ENCODE assay signal across 8 mouse cellular contexts in genomic region chr12:85341131-85341530, GRCm38 (mm10). TPM values are rescaled to one million over a fixed set of nuclear protein-coding genes. Genes with fewer than 3 reads are reported as not detected.
DNase-seq lines count a peak whose midpoint lies in the region.

No protein-coding gene starts in this region.

- peak; percentile 66 for DNase-seq in gastrocnemius, adult 18-20 months (ENCODE audit: low spot score)
- no peak for DNase-seq in gastrocnemius, postnatal 25 days
- peak; percentile 25 to 53 for DNase-seq in spleen, postnatal 36 days (ENCODE audit: low spot score in 2 of 2)
- DNase-seq in spleen, adult 18-20 months = no peak
- DNase-seq in embryo, embryonic 9.5 days (ENCODE audit: extremely low spot score) = peak; percentile 48
- DNase-seq in lung, postnatal 14 days = peak; percentile 31
- DNase-seq in telencephalon, adult 2 months (ENCODE audit: low read depth, low spot score) = peak; percentile 81
- DNase-seq in right cerebral cortex, postnatal 4 days = no peak

RNA-seq across cellular contexts. Expression of gene Nek9, which starts 2.0 kb away (rescaled TPM):
- total RNA-seq in gastrocnemius, adult 18-20 months (2021) = 100 to 1,000 TPM; 107 to 116 TPM
- 10 to 100 TPM; 76.8 to 83.5 TPM for total RNA-seq in gastrocnemius, postnatal 25 days (2021)

RNA-seq across cellular contexts. Expression of gene Tmed10, which starts 33.5 kb away (rescaled TPM):
- total RNA-seq in gastrocnemius, adult 18-20 months (2021) = 100 to 1,000 TPM; 121 to 123 TPM
- 100 to 1,000 TPM in 1 of 2 experiments, 10 to 100 TPM in 1; 97.1 to 117 TPM for total RNA-seq in gastrocnemius, postnatal 25 days (2021)

RNA-seq across cellular contexts. Expression of gene Zc2hc1c, which starts 52.7 kb away (rescaled TPM):
- total RNA-seq in gastrocnemius, adult 18-20 months (2021) = 1 to 10 TPM; 1.7 to 1.8 TPM
- 1 to 10 TPM; 1.1 to 1.2 TPM for total RNA-seq in gastrocnemius, postnatal 25 days (2021)

RNA-seq across cellular contexts. Expression of gene Acyp1, which starts 52.9 kb away (rescaled TPM):
- total RNA-seq in gastrocnemius, adult 18-20 months (2021) = 10 to 100 TPM; 47.9 to 54.1 TPM
- total RNA-seq in gastrocnemius, postnatal 25 days (2021) = 10 to 100 TPM; 41.4 to 47.9 TPM

Comparison
In these comparisons a context has a peak if more than half of its experiments do, and no peak if none do; other contexts are left out.
1. DNase-seq: peak in gastrocnemius, adult 18-20 months (single experiment), spleen, postnatal 36 days (2 of 2), embryo, embryonic 9.5 days (single experiment), lung, postnatal 14 days (single experiment) and telencephalon, adult 2 months (single experiment); none in gastrocnemius, postnatal 25 days (single experiment), spleen, adult 18-20 months (0 of 2) and right cerebral cortex, postnatal 4 days (single experiment).